Mouse (Mus musculus): ENCODE results near the gene Gm15517. TPM values are rescaled to one million over a fixed set of nuclear protein-coding genes. Genes with fewer than 3 reads are reported as not detected.

Gene Gm15517
- total RNA-seq, 2 experiments from 2014 or later = not detected

GRCm38 (mm10) chr7:44307261-44308020 is 46.2 kb downstream of the Gm15517 start:
- no peak for DNase-seq (ENCODE audit: extremely low spot score in 1 of 2, low spot score in 1 of 2)

DNA sequence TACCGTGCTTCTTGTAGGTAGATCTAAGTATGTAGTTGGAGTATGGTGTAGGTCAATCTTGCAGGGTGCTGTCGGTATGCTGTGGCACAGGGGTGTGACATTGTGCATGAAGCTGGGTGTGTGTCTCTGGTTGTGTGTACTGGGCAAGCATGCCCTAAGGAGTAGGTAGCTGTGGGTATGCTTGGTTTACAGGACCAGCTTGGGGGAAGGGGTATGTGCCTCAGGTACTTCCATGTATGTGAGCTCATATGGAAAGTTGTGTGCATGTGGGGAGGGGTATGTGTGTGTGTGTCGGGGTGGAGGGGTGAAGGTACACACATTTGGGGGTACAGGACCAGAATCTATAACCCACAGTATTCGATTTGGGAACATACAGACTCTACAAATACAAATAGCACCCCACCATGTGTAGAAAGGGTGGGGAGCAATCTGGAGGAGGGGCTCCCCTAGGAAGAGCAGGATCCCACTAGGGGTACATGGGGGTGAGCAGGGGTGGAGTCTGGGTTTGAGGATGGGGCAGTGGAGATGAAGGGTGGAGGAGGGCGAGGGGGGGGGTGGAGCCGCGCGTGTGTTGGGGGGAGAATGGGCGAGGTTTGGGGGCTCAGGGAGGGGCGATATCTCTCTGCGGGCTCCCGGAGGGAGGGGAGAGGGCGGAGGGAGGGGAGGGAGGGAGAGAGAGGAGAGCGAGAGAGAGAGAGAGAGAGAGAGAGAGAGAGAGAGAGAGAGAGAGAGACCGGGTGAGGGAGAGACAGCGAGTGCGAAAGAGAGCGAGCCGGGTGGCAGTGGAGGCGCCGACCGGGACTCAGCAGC is 48.4 kb downstream of the Gm15517 start, which contains the start of gene Shank1:
Shank1 (plus strand) TSS at position 779 of the 810 bp plus-strand sequence.
- no peak for DNase-seq (ENCODE audit: extremely low spot score in 1 of 2, low spot score in 1 of 2)

GRCm38 (mm10) chr7:44310285-44310877 is 49.1 kb downstream of the Gm15517 start:
- no peak for DNase-seq (ENCODE audit: extremely low spot score in 1 of 2, low spot score in 1 of 2)

DNA sequence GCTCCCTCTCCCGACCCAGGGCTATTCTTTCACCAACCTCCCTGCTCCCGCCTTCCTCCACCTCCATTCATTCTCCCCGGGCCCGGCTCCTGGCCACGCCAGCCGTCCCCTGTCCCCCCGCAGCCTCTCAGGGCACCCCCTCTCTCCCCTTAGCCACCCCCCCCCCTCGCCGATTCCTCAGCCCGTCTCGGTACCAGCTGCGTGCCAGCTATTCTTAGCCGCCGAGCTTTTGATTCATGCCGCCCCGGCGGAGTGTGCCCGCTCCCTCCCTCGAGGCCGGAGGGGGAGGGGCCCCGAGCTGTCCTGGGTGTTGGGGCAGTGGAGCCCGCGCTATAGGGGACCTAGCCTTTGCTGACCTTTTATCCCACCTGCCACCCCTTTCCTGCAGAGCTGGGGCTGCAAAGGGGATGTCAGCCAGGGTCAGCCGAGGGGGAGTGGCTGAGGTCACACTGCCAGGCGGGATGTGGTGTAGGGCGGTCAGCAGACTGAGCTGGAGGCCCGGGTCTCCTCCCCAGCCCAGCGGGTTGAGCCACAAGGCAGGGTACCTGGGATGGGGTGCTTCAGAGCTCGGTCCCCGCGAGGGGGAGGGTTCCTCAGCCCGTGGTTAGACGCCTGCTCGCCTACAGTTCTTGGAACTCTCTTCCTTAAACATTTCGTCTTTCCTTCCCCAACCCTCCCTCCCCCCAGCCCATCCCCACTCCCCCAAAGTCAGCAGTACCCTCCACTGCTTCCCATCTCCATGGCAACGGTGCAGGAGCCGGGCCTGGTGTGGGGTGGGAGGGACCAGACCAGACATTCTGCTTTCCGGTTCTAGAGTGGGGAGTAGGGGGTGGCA is 49.8 kb downstream of the Gm15517 start:
- DNase-seq (ENCODE audit: extremely low spot score in 1 of 2, low spot score in 1 of 2) = no peak

Other genes starting within 250 kb of the Gm15517 start
- gene Klk1b26, start 249.3 kb upstream of the Gm15517 start, total RNA-seq (2021) = not detected
- gene Klk1b27, start 209.2 kb upstream of the Gm15517 start, total RNA-seq (2021) = not detected
- not detected for gene Klk1b21, start 159.1 kb upstream of the Gm15517 start, total RNA-seq (2021)
- gene Klk1b22, start 148.8 kb upstream of the Gm15517 start, total RNA-seq (2021) = not detected
- not detected for gene Klk1b16, start 124.7 kb upstream of the Gm15517 start, total RNA-seq (2021)
- not detected for gene Klk1b24, start 73.2 kb upstream of the Gm15517 start, total RNA-seq (2021)
- not detected for gene Klk1b3, start 63.3 kb upstream of the Gm15517 start, total RNA-seq (2021)
- not detected for gene Klk1b4, start 54.0 kb upstream of the Gm15517 start, total RNA-seq (2021)
- not detected for gene Klk1b5, start 45.5 kb upstream of the Gm15517 start, total RNA-seq (2021)
- gene Klk1, start 36.1 kb upstream of the Gm15517 start, total RNA-seq (2021) = not detected
- not detected for gene Gm36864, start 25.3 kb upstream of the Gm15517 start, total RNA-seq (2021)
- 1 to 10 TPM; 1.1 to 1.3 TPM for gene 1700028J19Rik, start 14.8 kb upstream of the Gm15517 start, total RNA-seq (2021)
- gene 2410002F23Rik, start 14.7 kb upstream of the Gm15517 start, total RNA-seq (2021) = 10 to 100 TPM; 75.3 to 94.3 TPM
- not detected for gene Acp4, start 4.1 kb upstream of the Gm15517 start, total RNA-seq (2021)
- 1 to 10 TPM; 3.1 to 3.5 TPM for gene Clec11a, start 45.5 kb downstream of the Gm15517 start, total RNA-seq (2021)
- 100 to 1,000 TPM; 502 to 670 TPM for gene Shank1, start 48.8 kb downstream of the Gm15517 start, total RNA-seq (2021)
- gene Syt3, start 122.7 kb downstream of the Gm15517 start, total RNA-seq (2021) = 10 to 100 TPM; 91.3 to 92.1 TPM
- 1 to 10 TPM; 3.8 to 4.1 TPM for gene 1700008O03Rik, start 124.4 kb downstream of the Gm15517 start, total RNA-seq (2021)
- gene Lrrc4b, start 167.6 kb downstream of the Gm15517 start, total RNA-seq (2021) = 100 to 1,000 TPM; 322 to 333 TPM
- gene Aspdh, start 203.9 kb downstream of the Gm15517 start, total RNA-seq (2021) = 10 to 100 TPM; 10.9 to 13.2 TPM
- 100 to 1,000 TPM; 102 to 107 TPM for gene Josd2, start 206.5 kb downstream of the Gm15517 start, total RNA-seq (2021)
- gene Emc10, start 235.1 kb downstream of the Gm15517 start, total RNA-seq (2021) = 100 to 1,000 TPM; 207 to 212 TPM
- 10 to 100 TPM; 18.6 to 22.8 TPM for gene Fam71e1, start 235.1 kb downstream of the Gm15517 start, total RNA-seq (2021)

Data from layer of hippocampus, postnatal 25 days (tissue).